Mouse (Mus musculus) stomach, embryonic 16.5 days (tissue): ENCODE results near the gene Ms4a4a. TPM values are rescaled to one million over a fixed set of nuclear protein-coding genes. Genes with fewer than 3 reads are reported as not detected.
"Not testable (repeated sequence)": the region's sequence is repeated elsewhere in the genome, so short reads cannot be mapped to it uniquely, and the experiment has no call there.

Source experiments
- ATAC-seq: fragments of 200-750 bp; cut with Nextera tagmentation; 2 replicates; pipeline ENCODE4 v1.8.0; 2017; ENCODE audit warnings: moderate number of reproducible peaks, moderate TSS enrichment; ENCODE audit not compliant: insufficient read depth, low FRiP score
- H3K27ac ChIP-seq: fragments of 300-500 bp; sonication (generic); 2 replicates; pipeline ENCODE4 v1.5.1; 2014; ENCODE audit warnings: low read length
- H3K27me3 ChIP-seq: fragments of 300-500 bp; sonication (generic); 2 replicates; pipeline ENCODE4 v1.6.1; 2014; ENCODE audit warnings: low read length, control low read depth, mixed read lengths; ENCODE audit not compliant: control insufficient read depth, insufficient read depth
- H3K36me3 ChIP-seq: fragments of 300-500 bp; sonication (generic); 2 replicates; pipeline ENCODE4 v1.6.1; 2014; ENCODE audit warnings: low read length; ENCODE audit not compliant: control insufficient read depth, insufficient read depth
- H3K4me1 ChIP-seq: fragments of 300-500 bp; sonication (generic); 2 replicates; pipeline ENCODE4 v1.6.1; 2014; ENCODE audit warnings: low read length, control low read depth, mixed read lengths; ENCODE audit not compliant: control insufficient read depth, insufficient read depth
- H3K4me2 ChIP-seq: fragments of 300-500 bp; sonication (generic); 2 replicates; pipeline ENCODE4 v1.6.1; 2014; ENCODE audit warnings: low read depth, low read length, mixed read lengths
- H3K4me3 ChIP-seq: fragments of 300-500 bp; sonication (generic); replicated peaks from 2 replicates; pipeline ENCODE4 v1.5.1; 2014; ENCODE audit warnings: mild to moderate bottlenecking, low read length
- H3K9ac ChIP-seq: fragments of 300-500 bp; sonication (generic); 2 replicates; pipeline ENCODE4 v1.6.1; 2014; ENCODE audit warnings: low read length
- H3K9me3 ChIP-seq: fragments of 300-500 bp; sonication (generic); replicated peaks from 2 replicates; pipeline ENCODE4 v1.6.1; 2016; ENCODE audit warnings: low read length, control low read depth; ENCODE audit not compliant: control insufficient read depth
- WGBS: fragments of 180-500 bp; shearing (Covaris S2); extraction: QIAGEN DNeasy Blood & Tissue Kit; methylation state at CpG from one replicate; pipeline ENCODE4 v1.1.7; 2014; 5-methylcytosine and 5-hydroxymethylcytosine counted together
- polyA plus RNA-seq: library from polyadenylated mRNA; unstranded; fragments of >200 nt; fragmentation: Nextera tagmentation; extraction: Ambion mirVana; gene quantifications from 2 replicates; pipeline ENCODE4 v1.2.1, GENCODE M21; 2015

The Ms4a4a gene
- polyA plus RNA-seq, 1 experiment from 2014 or later, result 10.5 TPM

- no peak overlapping the region for H3K9ac ChIP-seq
- H3K27ac ChIP-seq, result no peak overlapping the region
- no peaks in the 10 kb centered on the region for H3K4me1 ChIP-seq
- no peaks in the 10 kb centered on the region for H3K27me3 ChIP-seq
- ATAC-seq, result no peak
- no peak overlapping the region for H3K4me2 ChIP-seq
- no peaks in the 10 kb centered on the region for H3K9me3 ChIP-seq
- WGBS, result 81% methylated on average over 1 of the region's 1 CpGs
- H3K4me3 ChIP-seq, result no peak overlapping the region
- no peaks in the 10 kb centered on the region for H3K36me3 ChIP-seq
Observed at GRCm38 (mm10) chr19:11411640-11412039, 36.3 kb downstream of the Ms4a4a start.

DNA sequence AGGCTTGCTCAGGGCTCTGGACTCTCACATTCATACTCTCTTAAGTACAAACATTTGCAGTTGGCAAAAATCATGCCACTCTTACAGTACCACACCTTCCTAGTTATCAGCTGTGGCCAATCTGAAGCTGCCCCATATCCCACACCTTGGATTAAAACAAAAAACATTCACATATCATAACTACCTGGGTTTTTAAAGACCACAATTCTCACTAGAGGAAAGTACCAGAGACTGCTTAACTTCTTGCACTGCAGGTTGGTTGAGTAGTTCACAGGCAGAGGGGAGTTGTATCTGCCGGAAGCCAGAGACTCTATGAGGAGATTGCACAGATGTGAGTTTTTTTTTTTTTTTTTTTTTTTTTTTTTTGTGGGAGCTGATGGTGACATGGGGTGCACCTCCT is 38.8 kb downstream of the Ms4a4a start:
- H3K36me3 ChIP-seq, result no peaks in the 10 kb centered on the region
- no peaks in the 10 kb centered on the region for H3K27me3 ChIP-seq
- no peak overlapping the region for H3K4me3 ChIP-seq
- H3K4me2 ChIP-seq, result no peak overlapping the region
- H3K4me1 ChIP-seq, result no peaks in the 10 kb centered on the region
- ATAC-seq, result no peak
- WGBS, result 91% methylated on average over 1 of the region's 1 CpGs
- no peak overlapping the region for H3K9ac ChIP-seq
- H3K9me3 ChIP-seq, result no peaks in the 10 kb centered on the region
- H3K27ac ChIP-seq, result no peak overlapping the region

GRCm38 (mm10) chr19:11415581-11415980 is 40.3 kb downstream of the Ms4a4a start:
- Histone ChIP-seq H3K9ac (no peak overlapping the region), H3K4me3 (no peak overlapping the region), H3K27ac (no peak overlapping the region), H3K27me3 (no peaks in the 10 kb centered on the region), H3K36me3 (no peaks in the 10 kb centered on the region), H3K4me2 (no peak overlapping the region), H3K4me1 (no peaks in the 10 kb centered on the region), H3K9me3 (no peaks in the 10 kb centered on the region)
- ATAC-seq, result no peak
- WGBS, result 47% methylated on average over 3 of the region's 3 CpGs

DNA sequence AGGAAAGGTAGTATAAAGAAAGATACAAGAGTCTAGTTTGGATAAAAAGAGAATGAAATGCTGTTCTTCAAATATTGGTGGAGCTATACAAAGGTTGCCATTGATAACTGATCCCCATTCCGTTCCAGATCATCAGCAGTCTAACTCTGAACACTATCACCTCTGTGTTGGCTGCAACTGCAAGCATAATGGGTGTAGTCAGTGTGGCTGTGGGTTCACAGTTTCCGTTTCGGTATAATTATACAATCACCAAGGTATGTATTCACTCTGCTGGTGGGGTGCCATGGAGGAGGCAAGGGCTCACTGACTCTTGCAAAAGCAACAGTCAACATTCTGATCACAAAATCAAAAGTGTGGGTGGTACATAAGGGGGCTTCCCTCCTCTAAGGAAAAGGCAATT is 43.5 kb downstream of the Ms4a4a start:
- 68% methylated on average over 1 of the region's 3 CpGs for WGBS
- H3K27ac ChIP-seq, H3K4me3 ChIP-seq, H3K27me3 ChIP-seq, H3K9me3 ChIP-seq, H3K36me3 ChIP-seq, H3K4me1 ChIP-seq, H3K4me2 ChIP-seq, H3K9ac ChIP-seq, ATAC-seq: not testable (repeated sequence)

DNA sequence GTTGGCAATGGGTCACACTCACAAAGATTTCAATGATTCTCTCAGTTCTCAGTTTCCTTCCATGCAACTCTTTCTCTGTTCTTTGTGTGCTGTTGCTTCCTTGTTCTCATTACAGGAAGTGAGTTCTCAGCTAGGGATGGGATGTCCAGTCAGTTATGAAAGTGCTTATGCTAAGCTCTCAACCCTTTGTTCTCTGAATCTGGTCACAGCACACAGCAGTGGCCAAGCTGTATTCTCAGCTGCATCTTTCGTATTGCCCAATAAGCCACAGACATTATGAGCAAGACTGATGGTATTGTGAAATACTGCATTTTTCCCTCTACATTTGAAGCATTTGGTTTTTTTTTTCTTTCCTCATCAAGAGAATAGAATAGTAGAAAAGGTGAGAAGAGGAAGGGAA is 55.9 kb downstream of the Ms4a4a start:
- H3K27me3 ChIP-seq, ATAC-seq, H3K4me1 ChIP-seq, H3K4me2 ChIP-seq, H3K27ac ChIP-seq, H3K4me3 ChIP-seq, H3K9ac ChIP-seq, H3K9me3 ChIP-seq, H3K36me3 ChIP-seq: not testable (repeated sequence)
- 79% methylated on average over 1 of the region's 1 CpGs for WGBS

DNA sequence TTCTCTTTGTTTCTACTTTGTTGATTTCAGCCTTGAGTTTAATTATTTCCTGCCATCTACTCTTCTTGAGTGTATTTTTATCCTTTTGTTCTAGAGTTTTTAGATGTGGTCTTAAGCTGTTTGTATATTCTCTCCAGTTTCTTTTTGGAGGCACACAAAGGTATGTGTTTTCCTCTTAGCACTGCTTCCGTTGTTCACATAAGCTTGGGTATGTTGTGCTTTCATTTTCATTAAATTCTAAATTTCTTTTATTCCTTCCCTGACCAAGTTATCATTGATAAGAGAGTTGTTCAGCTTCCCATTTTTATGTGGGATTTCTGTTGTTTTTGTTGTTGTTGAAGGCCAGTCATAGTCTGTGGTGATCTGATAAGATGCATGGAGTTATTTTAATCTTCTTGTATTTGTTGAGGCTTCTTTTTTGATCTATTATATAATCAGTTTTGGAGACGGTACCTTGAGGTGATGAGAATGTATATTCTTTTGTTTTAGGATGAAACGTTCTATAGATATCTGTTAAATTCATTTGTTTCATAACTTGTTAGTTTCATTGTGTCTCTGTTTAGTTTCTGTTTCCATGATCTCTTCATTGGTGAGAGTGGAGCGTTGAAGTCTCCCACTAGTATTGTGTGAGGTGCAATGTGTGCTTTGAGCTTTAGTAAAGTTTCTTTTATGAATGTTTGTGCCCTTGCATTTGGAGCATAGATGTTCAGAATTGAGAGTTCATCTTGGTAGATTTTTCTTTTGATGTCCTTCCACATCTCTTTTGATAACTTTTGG is 59.9 kb downstream of the Ms4a4a start:
- no peak overlapping the region for H3K4me2 ChIP-seq
- ATAC-seq, result no peak
- no peaks in the 10 kb centered on the region for H3K4me1 ChIP-seq
- no peaks in the 10 kb centered on the region for H3K27me3 ChIP-seq
- no peaks in the 10 kb centered on the region for H3K9me3 ChIP-seq
- H3K9ac ChIP-seq, result no peak overlapping the region
- H3K27ac ChIP-seq, result no peak overlapping the region
- 80% methylated on average over 4 of the region's 4 CpGs for WGBS
- H3K4me3 ChIP-seq, result no peak overlapping the region
- no peaks in the 10 kb centered on the region for H3K36me3 ChIP-seq

Other genes with a start within 250 kb of the Ms4a4a start
- not detected in 2 replicates for gene 1700017D01Rik, start 244.6 kb upstream of the Ms4a4a start, polyA plus RNA-seq
- not detected in 2 replicates for gene 1700025F22Rik, start 210.2 kb upstream of the Ms4a4a start, polyA plus RNA-seq
- not detected in 2 replicates for gene Ms4a13, start 178.8 kb upstream of the Ms4a4a start, polyA plus RNA-seq
- 0.17 and 0.20 TPM in 2 replicates for gene Ms4a12, start 143.1 kb upstream of the Ms4a4a start, polyA plus RNA-seq
- 0.11 TPM in 1 of 2 replicates, not detected in the other for gene Ms4a1, start 109.3 kb upstream of the Ms4a4a start, polyA plus RNA-seq
- not detected in 2 replicates for gene Ms4a5, start 91.7 kb upstream of the Ms4a4a start, polyA plus RNA-seq
- 0.08 TPM in 1 of 2 replicates, not detected in the other for gene Ms4a14, start 61.1 kb upstream of the Ms4a4a start, polyA plus RNA-seq
- 3.8 and 6.7 TPM in 2 replicates for gene Ms4a7, start 39.4 kb upstream of the Ms4a4a start, polyA plus RNA-seq
- 2.4 and 2.8 TPM in 2 replicates for gene Ms4a4c, start 29.2 kb downstream of the Ms4a4a start, polyA plus RNA-seq
- gene Ms4a4b, start 68.0 kb downstream of the Ms4a4a start, polyA plus RNA-seq, result 0.56 and 1.1 TPM in 2 replicates
- gene Ms4a6c, start 93.8 kb downstream of the Ms4a4a start, polyA plus RNA-seq, result 9.3 and 12.4 TPM in 2 replicates
- 0.17 and 0.29 TPM in 2 replicates for gene Gm8369, start 110.4 kb downstream of the Ms4a4a start, polyA plus RNA-seq
- gene Ms4a6b, start 141.0 kb downstream of the Ms4a4a start, polyA plus RNA-seq, result 7.4 and 8.4 TPM in 2 replicates
- 4.8 and 5.1 TPM in 2 replicates for gene Ms4a4d, start 161.3 kb downstream of the Ms4a4a start, polyA plus RNA-seq
- 5.3 and 6.6 TPM in 2 replicates for gene Ms4a6d, start 229.3 kb downstream of the Ms4a4a start, polyA plus RNA-seq
- 0.34 and 1.1 TPM in 2 replicates for gene Ms4a2, start 248.2 kb downstream of the Ms4a4a start, polyA plus RNA-seq